Mouse (Mus musculus): Measurements from ENCODE around the gene Hist1h4i. TPM values are rescaled to one million over a fixed set of nuclear protein-coding genes. Genes with fewer than 3 reads are reported as not detected.

The Hist1h4i gene
- total and polyA plus RNA-seq, 3 experiments = 6.4 to 812 (median 35.7) TPM

GRCm38 (mm10) chr13:21992550-21992949 is 48.6 kb downstream of the Hist1h4i start:
- DNase-seq (ENCODE audit: extremely low read depth) = no peak
- no peak overlapping the region for H3K9ac ChIP-seq (ENCODE audit: insufficient read depth, low read depth)
- H3K4me3 ChIP-seq (replicated peaks in 1 of 3; ENCODE audit: low read depth in 2 of 3, low read length in 2 of 3, poor library complexity in 1 of 3) = no peak overlapping the region
- H3K4me1 ChIP-seq (ENCODE audit: control insufficient read depth in 1 of 2, insufficient read depth in 2 of 2) = peaks cover 3 to 9% of the 10 kb centered on the region in 2 experiments
- H3K79me2 ChIP-seq (replicated peaks; ENCODE audit: control insufficient read depth, extremely low read depth, insufficient read depth, poor library complexity, severe bottlenecking) = no peaks in the 10 kb centered on the region
- in situ Hi-C loops (cut with MboI; ENCODE audit: low pct_ligation_motif_present, low pct_unique_long_range_greater_than_20kb, low sequenced_read_pairs) (no loop called here), dilution Hi-C loops (cut with MboI; ENCODE audit: extremely low pct_ligation_motif_present, extremely low pct_unique_long_range_greater_than_20kb, low sequenced_read_pairs) (no loop called here)
- peaks cover 8% of the 10 kb centered on the region for H3K9me3 ChIP-seq (replicated peaks; ENCODE audit: low read length)
- H3K27ac ChIP-seq (ENCODE audit: insufficient read depth, low read depth) = no peak overlapping the region
- H3K36me3 ChIP-seq (replicated peaks in 1 of 2; ENCODE audit: control insufficient read depth in 1 of 2, insufficient read depth in 1 of 2, low read length in 1 of 2) = no peaks in the 10 kb centered on the region
- TF ChIP-seq POLR2AphosphoS2 (IDR thresholded peaks at IDR 0.05; ENCODE audit: low read depth, low read length) (no peak), CTCF (conservative IDR thresholded peaks at IDR 0.05 in 1 of 2, IDR thresholded peaks at IDR 0.05 in 1 of 2; ENCODE audit: low read depth in 2 of 2, low read length in 2 of 2) (no peak), ZKSCAN1 (IDR thresholded peaks at IDR 0.05; ENCODE audit: borderline replicate concordance, low read depth, low read length) (no peak), KAT2A (IDR thresholded peaks at IDR 0.05; ENCODE audit: insufficient replicate concordance, low read length) (no peak), NELFE (IDR thresholded peaks at IDR 0.05; ENCODE audit: low read depth, low read length) (no peak), IRF4 (IDR thresholded peaks at IDR 0.05; ENCODE audit: low read depth, low read length) (no peak), CHD2 (IDR thresholded peaks at IDR 0.05; ENCODE audit: low read length) (no peak), ELF1 (IDR thresholded peaks at IDR 0.05; ENCODE audit: low read depth, low read length) (no peak), GABPA (IDR thresholded peaks at IDR 0.05; ENCODE audit: insufficient replicate concordance, low read depth, low read length) (no peak), ETS1 (conservative IDR thresholded peaks at IDR 0.05; ENCODE audit: low read depth, low read length) (no peak), TBP (conservative IDR thresholded peaks at IDR 0.05; ENCODE audit: low read depth, low read length) (no peak), MXI1 (IDR thresholded peaks at IDR 0.05; ENCODE audit: low read depth, low read length) (no peak), HCFC1 (IDR thresholded peaks at IDR 0.05; ENCODE audit: low read depth, low read length) (no peak), USF1 (IDR thresholded peaks at IDR 0.05; ENCODE audit: low read depth, low read length) (no peak), USF2 (conservative IDR thresholded peaks at IDR 0.05; ENCODE audit: low read depth, low read length) (no peak), E2F4 (IDR thresholded peaks at IDR 0.05; ENCODE audit: insufficient replicate concordance, low read depth, low read length) (no peak)
- H3K4me2 ChIP-seq (ENCODE audit: insufficient read depth, low read depth, poor library complexity, severe bottlenecking) = no peak overlapping the region
- H3K27me3 ChIP-seq (replicated peaks) = peaks cover 7% of the 10 kb centered on the region

Other genes starting within 250 kb of the Hist1h4i start
Only the 20 nearest of the 21 such genes appear.
- gene Hist1h2bq, start 231.2 kb downstream of the Hist1h4i start, total RNA-seq (2012; rRNA removed) = 1,881 and 2,257 TPM in 2 replicates
- 17.1 and 32.4 TPM in 2 replicates for gene Hist1h2bq, start 231.2 kb downstream of the Hist1h4i start, total RNA-seq (2014; rRNA removed)
- 4.1 and 4.3 TPM in 2 replicates for gene Hist1h2bq, start 231.2 kb downstream of the Hist1h4i start, polyA plus RNA-seq (2012; ENCODE audit: insufficient read length, low read depth)
- gene Hist1h2ao, start 230.9 kb downstream of the Hist1h4i start, total RNA-seq (2012; rRNA removed) = not detected in 2 replicates
- not detected in 2 replicates for gene Hist1h2ao, start 230.9 kb downstream of the Hist1h4i start, total RNA-seq (2014; rRNA removed)
- gene Hist1h2ao, start 230.9 kb downstream of the Hist1h4i start, polyA plus RNA-seq (2012; ENCODE audit: insufficient read length, low read depth) = 354 and 693 TPM in 2 replicates
- gene Hist1h4m, start 229.6 kb downstream of the Hist1h4i start, total RNA-seq (2012; rRNA removed) = 18.2 and 20.8 TPM in 2 replicates
- gene Hist1h4m, start 229.6 kb downstream of the Hist1h4i start, total RNA-seq (2014; rRNA removed) = 1.6 TPM in 1 of 2 replicates, not detected in the other
- 0.70 and 12.8 TPM in 2 replicates for gene Hist1h4m, start 229.6 kb downstream of the Hist1h4i start, polyA plus RNA-seq (2012; ENCODE audit: insufficient read length, low read depth)
- gene Hist1h4n, start 209.2 kb downstream of the Hist1h4i start, total RNA-seq (2012; rRNA removed) = 4,939 and 5,322 TPM in 2 replicates
- 90.5 and 152 TPM in 2 replicates for gene Hist1h4n, start 209.2 kb downstream of the Hist1h4i start, total RNA-seq (2014; rRNA removed)
- 6.4 TPM in 1 of 2 replicates, not detected in the other for gene Hist1h4n, start 209.2 kb downstream of the Hist1h4i start, polyA plus RNA-seq (2012; ENCODE audit: insufficient read length, low read depth)
- gene Hist1h2ap, start 207.9 kb downstream of the Hist1h4i start, total RNA-seq (2012; rRNA removed) = 2,938 and 2,951 TPM in 2 replicates
- 50.8 and 66.8 TPM in 2 replicates for gene Hist1h2ap, start 207.9 kb downstream of the Hist1h4i start, total RNA-seq (2014; rRNA removed)
- 383 and 447 TPM in 2 replicates for gene Hist1h2ap, start 207.9 kb downstream of the Hist1h4i start, polyA plus RNA-seq (2012; ENCODE audit: insufficient read length, low read depth)
- gene Hist1h2br, start 207.6 kb downstream of the Hist1h4i start, total RNA-seq (2012; rRNA removed) = 1,633 and 2,083 TPM in 2 replicates
- gene Hist1h2br, start 207.6 kb downstream of the Hist1h4i start, total RNA-seq (2014; rRNA removed) = 9.4 and 19.7 TPM in 2 replicates
- 4.1 and 4.2 TPM in 2 replicates for gene Hist1h2br, start 207.6 kb downstream of the Hist1h4i start, polyA plus RNA-seq (2012; ENCODE audit: insufficient read length, low read depth)
- gene Zfp184, start 96.3 kb downstream of the Hist1h4i start, total RNA-seq (2012; rRNA removed) = 2.3 and 3.1 TPM in 2 replicates
- 2.0 and 3.3 TPM in 2 replicates for gene Zfp184, start 96.3 kb downstream of the Hist1h4i start, total RNA-seq (2014; rRNA removed)
- gene Zfp184, start 96.3 kb downstream of the Hist1h4i start, polyA plus RNA-seq (2012; ENCODE audit: insufficient read length, low read depth) = 0.79 and 0.80 TPM in 2 replicates
- not detected in 2 replicates for gene Pom121l2, start 60.2 kb downstream of the Hist1h4i start, total RNA-seq (2012; rRNA removed)
- gene Pom121l2, start 60.2 kb downstream of the Hist1h4i start, total RNA-seq (2014; rRNA removed) = not detected in 2 replicates
- gene Pom121l2, start 60.2 kb downstream of the Hist1h4i start, polyA plus RNA-seq (2012; ENCODE audit: insufficient read length, low read depth) = not detected in 2 replicates
- gene Prss16, start 31.6 kb downstream of the Hist1h4i start, total RNA-seq (2012; rRNA removed) = 0.38 and 0.47 TPM in 2 replicates
- 0.69 and 1.4 TPM in 2 replicates for gene Prss16, start 31.6 kb downstream of the Hist1h4i start, total RNA-seq (2014; rRNA removed)
- 0.36 and 0.44 TPM in 2 replicates for gene Prss16, start 31.6 kb downstream of the Hist1h4i start, polyA plus RNA-seq (2012; ENCODE audit: insufficient read length, low read depth)
- 628 and 652 TPM in 2 replicates for gene Hist1h2ah, start 5.8 kb downstream of the Hist1h4i start, total RNA-seq (2012; rRNA removed)
- 4.9 and 8.1 TPM in 2 replicates for gene Hist1h2ah, start 5.8 kb downstream of the Hist1h4i start, total RNA-seq (2014; rRNA removed)
- 2.3 and 4.5 TPM in 2 replicates for gene Hist1h2ah, start 5.8 kb downstream of the Hist1h4i start, polyA plus RNA-seq (2012; ENCODE audit: insufficient read length, low read depth)
- 2,586 and 2,636 TPM in 2 replicates for gene Hist1h2bk, start 5.5 kb downstream of the Hist1h4i start, total RNA-seq (2012; rRNA removed)
- 38.2 and 47.2 TPM in 2 replicates for gene Hist1h2bk, start 5.5 kb downstream of the Hist1h4i start, total RNA-seq (2014; rRNA removed)
- gene Hist1h2bk, start 5.5 kb downstream of the Hist1h4i start, polyA plus RNA-seq (2012; ENCODE audit: insufficient read length, low read depth) = 3.7 and 8.1 TPM in 2 replicates
- gene Hist1h2ag, start 1.6 kb upstream of the Hist1h4i start, total RNA-seq (2012; rRNA removed) = 576 and 708 TPM in 2 replicates
- 21.8 and 22.0 TPM in 2 replicates for gene Hist1h2ag, start 1.6 kb upstream of the Hist1h4i start, total RNA-seq (2014; rRNA removed)
- 7.3 and 13.0 TPM in 2 replicates for gene Hist1h2ag, start 1.6 kb upstream of the Hist1h4i start, polyA plus RNA-seq (2012; ENCODE audit: insufficient read length, low read depth)
- gene Hist1h2bj, start 1.9 kb upstream of the Hist1h4i start, total RNA-seq (2012; rRNA removed) = 1,723 and 1,790 TPM in 2 replicates
- gene Hist1h2bj, start 1.9 kb upstream of the Hist1h4i start, total RNA-seq (2014; rRNA removed) = 23.2 and 23.8 TPM in 2 replicates
- 0.72 and 2.5 TPM in 2 replicates for gene Hist1h2bj, start 1.9 kb upstream of the Hist1h4i start, polyA plus RNA-seq (2012; ENCODE audit: insufficient read length, low read depth)
- gene Vmn1r188, start 43.1 kb upstream of the Hist1h4i start, total RNA-seq (2012; rRNA removed) = not detected in 2 replicates
- gene Vmn1r188, start 43.1 kb upstream of the Hist1h4i start, total RNA-seq (2014; rRNA removed) = not detected in 2 replicates
- not detected in 2 replicates for gene Vmn1r188, start 43.1 kb upstream of the Hist1h4i start, polyA plus RNA-seq (2012; ENCODE audit: insufficient read length, low read depth)
- not detected in 2 replicates for gene Vmn1r189, start 64.5 kb upstream of the Hist1h4i start, total RNA-seq (2012; rRNA removed)
- gene Vmn1r189, start 64.5 kb upstream of the Hist1h4i start, total RNA-seq (2014; rRNA removed) = not detected in 2 replicates
- not detected in 2 replicates for gene Vmn1r189, start 64.5 kb upstream of the Hist1h4i start, polyA plus RNA-seq (2012; ENCODE audit: insufficient read length, low read depth)
- not detected in 2 replicates for gene Vmn1r191, start 142.6 kb upstream of the Hist1h4i start, total RNA-seq (2012; rRNA removed)
- gene Vmn1r191, start 142.6 kb upstream of the Hist1h4i start, total RNA-seq (2014; rRNA removed) = not detected in 2 replicates
- gene Vmn1r191, start 142.6 kb upstream of the Hist1h4i start, polyA plus RNA-seq (2012; ENCODE audit: insufficient read length, low read depth) = not detected in 2 replicates
- gene Vmn1r192, start 149.8 kb upstream of the Hist1h4i start, total RNA-seq (2012; rRNA removed) = not detected in 2 replicates
- gene Vmn1r192, start 149.8 kb upstream of the Hist1h4i start, total RNA-seq (2014; rRNA removed) = not detected in 2 replicates
- not detected in 2 replicates for gene Vmn1r192, start 149.8 kb upstream of the Hist1h4i start, polyA plus RNA-seq (2012; ENCODE audit: insufficient read length, low read depth)
- gene Vmn1r193, start 181.8 kb upstream of the Hist1h4i start, total RNA-seq (2012; rRNA removed) = not detected in 2 replicates
- not detected in 2 replicates for gene Vmn1r193, start 181.8 kb upstream of the Hist1h4i start, total RNA-seq (2014; rRNA removed)
- gene Vmn1r193, start 181.8 kb upstream of the Hist1h4i start, polyA plus RNA-seq (2012; ENCODE audit: insufficient read length, low read depth) = not detected in 2 replicates
- gene Vmn1r194, start 202.9 kb upstream of the Hist1h4i start, total RNA-seq (2012; rRNA removed) = not detected in 2 replicates
- not detected in 2 replicates for gene Vmn1r194, start 202.9 kb upstream of the Hist1h4i start, total RNA-seq (2014; rRNA removed)
- not detected in 2 replicates for gene Vmn1r194, start 202.9 kb upstream of the Hist1h4i start, polyA plus RNA-seq (2012; ENCODE audit: insufficient read length, low read depth)
- not detected in 2 replicates for gene Vmn1r195, start 229.2 kb upstream of the Hist1h4i start, total RNA-seq (2012; rRNA removed)
- gene Vmn1r195, start 229.2 kb upstream of the Hist1h4i start, total RNA-seq (2014; rRNA removed) = not detected in 2 replicates
- gene Vmn1r195, start 229.2 kb upstream of the Hist1h4i start, polyA plus RNA-seq (2012; ENCODE audit: insufficient read length, low read depth) = not detected in 2 replicates

All from CH12.LX (cell line).